Mouse (Mus musculus) spleen, postnatal 36 days (tissue): ENCODE measurements around the gene Pacsin2.

Source experiments
- DNase-seq, 2 experiments: peaks; one replicate each; pipeline ENCODE4 v3.0.0; 2022; ENCODE audit warnings: low spot score in 2 of 2, mixed read lengths in 1 of 2

The Pacsin2 gene

GRCm38 (mm10) chr15:83332373-83332772 lies 132.0 kb downstream of the Pacsin2 start:
- no peak for DNase-seq

- no peak for DNase-seq
Observed at GRCm38 (mm10) chr15:83328952-83329351, 135.5 kb downstream of the Pacsin2 start.
